Mouse (Mus musculus): ENCODE data around the gene Igfbp4. TPM values are rescaled to one million over a fixed set of nuclear protein-coding genes. Genes with fewer than 3 reads are reported as not detected.

Igfbp4 gene
- total and polyA plus RNA-seq, 3 experiments = 0.16 to 0.21 TPM; not detected in 1

- Histone ChIP-seq H3K27ac (ENCODE audit: insufficient read depth, low read depth) (no peak overlapping the region), H3K4me1 (ENCODE audit: control insufficient read depth in 1 of 2, insufficient read depth in 2 of 2) (peaks cover 4 to 15% of the 10 kb centered on the region in 2 experiments; a peak in 3 of 4 replicates), H3K79me2 (replicated peaks; ENCODE audit: control insufficient read depth, extremely low read depth, insufficient read depth, poor library complexity, severe bottlenecking) (no peaks in the 10 kb centered on the region), H3K36me3 (replicated peaks in 1 of 2; ENCODE audit: control insufficient read depth in 1 of 2, insufficient read depth in 1 of 2, low read length in 1 of 2) (no peaks in the 10 kb centered on the region), H3K4me2 (ENCODE audit: insufficient read depth, low read depth, poor library complexity, severe bottlenecking) (no peak overlapping the region), H3K9ac (ENCODE audit: insufficient read depth, low read depth) (no peak overlapping the region), H3K9me3 (replicated peaks; ENCODE audit: low read length) (no peaks in the 10 kb centered on the region), H3K4me3 (replicated peaks in 1 of 3; ENCODE audit: low read depth in 2 of 3, low read length in 2 of 3, poor library complexity in 1 of 3) (no peak overlapping the region), H3K27me3 (replicated peaks) (peaks cover 63% of the 10 kb centered on the region)
- in situ Hi-C loops (cut with MboI; ENCODE audit: low pct_ligation_motif_present, low pct_unique_long_range_greater_than_20kb, low sequenced_read_pairs) (no loop called here), dilution Hi-C loops (cut with MboI; ENCODE audit: extremely low pct_ligation_motif_present, extremely low pct_unique_long_range_greater_than_20kb, low sequenced_read_pairs) (no loop called here)
- TF ChIP-seq ELF1 (IDR thresholded peaks at IDR 0.05; ENCODE audit: low read depth, low read length) (no peak), USF2 (conservative IDR thresholded peaks at IDR 0.05; ENCODE audit: low read depth, low read length) (no peak), POLR2A (IDR thresholded peaks at IDR 0.05; ENCODE audit: low read depth, low read length) (no peak), JUN (IDR thresholded peaks at IDR 0.05; ENCODE audit: insufficient read depth, low read depth, low read length) (no peak), MAX (IDR thresholded peaks at IDR 0.05; ENCODE audit: low read length) (no peak), MYC (IDR thresholded peaks at IDR 0.05; ENCODE audit: low read depth, low read length) (no peak), UBTF (IDR thresholded peaks at IDR 0.05; ENCODE audit: low read depth, low read length) (no peak), NELFE (IDR thresholded peaks at IDR 0.05; ENCODE audit: low read depth, low read length) (no peak), CHD1 (IDR thresholded peaks at IDR 0.05; ENCODE audit: low read depth, low read length) (no peak), RCOR1 (conservative IDR thresholded peaks at IDR 0.05; ENCODE audit: low read depth, low read length) (no peak), USF1 (IDR thresholded peaks at IDR 0.05; ENCODE audit: low read depth, low read length) (no peak), ETS1 (conservative IDR thresholded peaks at IDR 0.05; ENCODE audit: low read depth, low read length) (no peak), CTCF (conservative IDR thresholded peaks at IDR 0.05 in 1 of 2, IDR thresholded peaks at IDR 0.05 in 1 of 2; ENCODE audit: low read depth in 2 of 2, low read length in 2 of 2) (no peak), ZNF384 (IDR thresholded peaks at IDR 0.05; ENCODE audit: low read depth, low read length) (no peak), MXI1 (IDR thresholded peaks at IDR 0.05; ENCODE audit: low read depth, low read length) (no peak), NRF1 (IDR thresholded peaks at IDR 0.05; ENCODE audit: low read depth, low read length) (no peak), MAZ (IDR thresholded peaks at IDR 0.05; ENCODE audit: low read depth, low read length) (no peak), EP300 (IDR thresholded peaks at IDR 0.05; ENCODE audit: low read length) (no peak)
- no peak for DNase-seq (ENCODE audit: extremely low read depth)
Observed at GRCm38 (mm10) chr11:99045159-99045889, 4.3 kb downstream of the Igfbp4 start.

- Histone ChIP-seq H3K9ac (ENCODE audit: insufficient read depth, low read depth) (no peak overlapping the region), H3K27me3 (replicated peaks) (peaks cover 59% of the 10 kb centered on the region), H3K9me3 (replicated peaks; ENCODE audit: low read length) (no peaks in the 10 kb centered on the region), H3K27ac (ENCODE audit: insufficient read depth, low read depth) (no peak overlapping the region), H3K4me2 (ENCODE audit: insufficient read depth, low read depth, poor library complexity, severe bottlenecking) (no peak overlapping the region), H3K36me3 (replicated peaks in 1 of 2; ENCODE audit: control insufficient read depth in 1 of 2, insufficient read depth in 1 of 2, low read length in 1 of 2) (no peaks in the 10 kb centered on the region), H3K4me1 (ENCODE audit: control insufficient read depth in 1 of 2, insufficient read depth in 2 of 2) (peaks cover 2 to 12% of the 10 kb centered on the region in 2 experiments; a peak in 3 of 4 replicates), H3K79me2 (replicated peaks; ENCODE audit: control insufficient read depth, extremely low read depth, insufficient read depth, poor library complexity, severe bottlenecking) (no peaks in the 10 kb centered on the region), H3K4me3 (replicated peaks in 1 of 3; ENCODE audit: low read depth in 2 of 3, low read length in 2 of 3, poor library complexity in 1 of 3) (no peak overlapping the region)
- dilution Hi-C loops (cut with MboI; ENCODE audit: extremely low pct_ligation_motif_present, extremely low pct_unique_long_range_greater_than_20kb, low sequenced_read_pairs) = no loop called here
- in situ Hi-C loops (cut with MboI; ENCODE audit: low pct_ligation_motif_present, low pct_unique_long_range_greater_than_20kb, low sequenced_read_pairs) = no loop called here
- no peak for DNase-seq (ENCODE audit: extremely low read depth)
- TF ChIP-seq BHLHE40 (IDR thresholded peaks at IDR 0.05; ENCODE audit: low read depth, low read length) (no peak), SMC3 (IDR thresholded peaks at IDR 0.05; ENCODE audit: low read depth, low read length) (no peak)
Observed at GRCm38 (mm10) chr11:99047120-99047519, 6.1 kb downstream of the Igfbp4 start.

Measured in CH12.LX (cell line).